Mouse (Mus musculus) forebrain, postnatal 0 days (tissue): ENCODE measurements around the gene Fam107b. TPM values are rescaled to one million over a fixed set of nuclear protein-coding genes. Genes with fewer than 3 reads are reported as not detected.

Source experiments
- ATAC-seq: fragments of 200-750 bp; cut with Nextera tagmentation; 2 replicates; pipeline ENCODE4 v1.8.0; 2017; ENCODE audit warnings: mild to moderate bottlenecking, moderate library complexity
- DNase-seq: peaks from one replicate; pipeline ENCODE4 v3.0.0-alpha.2; 2015
- H3K27ac ChIP-seq: fragments of 300-500 bp; sonication (generic); 2 replicates; pipeline ENCODE4 v1.5.1; 2014; ENCODE audit warnings: low read depth, mild to moderate bottlenecking, antibody characterized with exemption, low read length, moderate library complexity, mixed read lengths
- H3K27me3 ChIP-seq: fragments of 300-500 bp; sonication (generic); 2 replicates; pipeline ENCODE4 v1.6.1; 2014; ENCODE audit warnings: mild to moderate bottlenecking, low read length, mixed read lengths; ENCODE audit not compliant: insufficient read depth
- H3K36me3 ChIP-seq: fragments of 300-500 bp; sonication (generic); 2 replicates; pipeline ENCODE4 v1.6.1; 2014; ENCODE audit warnings: mild to moderate bottlenecking, moderate library complexity; ENCODE audit not compliant: insufficient read depth
- H3K4me1 ChIP-seq: fragments of 300-500 bp; sonication (generic); 2 replicates; pipeline ENCODE4 v1.6.1; 2014; ENCODE audit warnings: antibody characterized with exemption; ENCODE audit not compliant: insufficient read depth
- H3K4me2 ChIP-seq: fragments of 300-500 bp; sonication (generic); 2 replicates; pipeline ENCODE4 v1.6.1; 2014; ENCODE audit warnings: low read depth, mild to moderate bottlenecking, moderate library complexity
- H3K4me3 ChIP-seq: fragments of 300-500 bp; sonication (generic); 2 replicates; pipeline ENCODE4 v1.5.1; 2014; ENCODE audit warnings: low read depth, low read length, mixed read lengths
- H3K9ac ChIP-seq: fragments of 300-500 bp; sonication (generic); 2 replicates; pipeline ENCODE4 v1.6.1; 2014; ENCODE audit warnings: mild to moderate bottlenecking
- H3K9me3 ChIP-seq: fragments of 300-500 bp; sonication (generic); 2 replicates; pipeline ENCODE4 v1.6.1; 2016; ENCODE audit warnings: low read length
- CTCF ChIP-seq: sonication (generic); IDR thresholded peaks from 2 replicates; pipeline ENCODE4 v1.5.1; 2016; ENCODE audit warnings: antibody characterized with exemption, control low read depth, low read depth
- WGBS: fragments of 180-500 bp; shearing (Covaris S2); extraction: QIAGEN DNeasy Blood & Tissue Kit; methylation state at CpG from one replicate; pipeline ENCODE4 v1.1.7; 2014; 5-methylcytosine and 5-hydroxymethylcytosine counted together
- polyA plus RNA-seq: library from polyadenylated mRNA; unstranded; fragments of >200 nt; fragmentation: Nextera tagmentation; extraction: Ambion mirVana; gene quantifications from 2 replicates; pipeline ENCODE4 v1.2.1, GENCODE M21; 2015
- total RNA-seq: library from RNA; depleted of rRNA; stranded (reverse); fragments of >200 nt; gene quantifications from 2 replicates; pipeline ENCODE4 v1.2.3, GENCODE M21; 2014

Fam107b gene
- total and polyA plus RNA-seq, 2 experiments from 2014 or later = 31.2 to 63.4 TPM

DNA sequence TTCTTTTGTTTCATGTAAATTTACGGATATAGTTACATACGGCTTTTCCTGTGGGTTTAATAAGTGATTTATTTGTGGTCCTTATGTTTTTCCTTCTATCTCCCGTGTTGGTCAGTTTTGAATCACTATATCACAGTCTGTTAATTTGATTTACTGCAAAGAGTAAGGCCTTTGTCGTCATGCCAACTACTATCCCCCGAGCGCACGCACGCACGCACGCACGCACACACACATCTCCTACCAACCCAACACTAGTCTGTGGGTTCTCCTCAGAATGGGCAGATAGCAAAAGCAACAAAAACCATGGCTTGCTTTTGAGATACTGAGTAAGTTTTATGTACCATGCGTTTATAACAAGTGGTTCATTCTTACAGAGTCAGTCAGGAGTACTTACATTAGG, 168.4 kb downstream of the Fam107b start:
- H3K27me3 ChIP-seq = no peaks in the 10 kb centered on the region
- no peak for DNase-seq
- no peak overlapping the region for H3K9ac ChIP-seq
- no peaks in the 10 kb centered on the region for H3K36me3 ChIP-seq
- H3K4me3 ChIP-seq = no peak overlapping the region
- TF ChIP-seq CTCF = no peak
- no peak overlapping the region for H3K27ac ChIP-seq
- no peak overlapping the region for H3K4me2 ChIP-seq
- ATAC-seq = no peak
- WGBS = 73% methylated on average over 12 of the region's 12 CpGs
- H3K4me1 ChIP-seq = peaks cover 11% of the 10 kb centered on the region
- no peaks in the 10 kb centered on the region for H3K9me3 ChIP-seq

DNA sequence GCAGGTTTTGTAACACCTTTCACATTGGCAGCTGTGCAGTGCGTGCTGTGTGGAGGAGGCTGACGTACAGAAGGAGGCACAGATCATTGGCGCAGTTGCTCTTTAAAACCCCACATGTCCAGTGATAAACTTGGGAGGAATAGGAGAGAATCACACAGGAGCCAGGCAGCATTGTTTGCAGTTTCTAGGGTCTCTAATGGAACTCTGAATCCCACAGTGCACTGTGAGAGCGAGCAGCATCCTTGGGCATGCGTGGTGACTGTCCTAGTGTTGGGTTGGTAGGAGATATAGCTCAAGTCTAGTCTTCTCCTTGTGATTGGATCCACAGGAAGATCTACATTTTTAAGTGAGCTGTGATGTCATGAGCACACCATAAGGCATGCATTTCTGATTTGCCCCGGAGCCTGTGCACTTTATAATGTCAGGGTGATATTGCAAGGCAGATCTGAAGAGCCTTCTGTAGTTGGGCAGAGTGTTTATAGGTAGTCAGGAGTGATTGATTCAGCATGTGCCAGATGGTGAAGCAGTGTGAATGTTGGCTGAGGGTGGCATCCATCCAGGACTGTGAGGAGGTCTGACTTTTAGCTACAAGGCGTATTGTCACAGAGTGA, 169.2 kb downstream of the Fam107b start:
- no peak overlapping the region for H3K4me2 ChIP-seq
- peak; percentile 66 for DNase-seq
- H3K4me1 ChIP-seq = peaks cover 11% of the 10 kb centered on the region
- no peaks in the 10 kb centered on the region for H3K36me3 ChIP-seq
- no peak for TF ChIP-seq CTCF
- H3K4me3 ChIP-seq = no peak overlapping the region
- peak overlapping the region; percentile 21; the same call in 1 of the 2 replicates for H3K27ac ChIP-seq
- H3K9ac ChIP-seq = no peak overlapping the region
- no peaks in the 10 kb centered on the region for H3K27me3 ChIP-seq
- 61% methylated on average over 7 of the region's 7 CpGs for WGBS
- ATAC-seq = peak; percentile 76
- no peaks in the 10 kb centered on the region for H3K9me3 ChIP-seq

- ATAC-seq (no peak), DNase-seq (no peak)
- Histone ChIP-seq H3K9me3 (no peaks in the 10 kb centered on the region), H3K9ac (no peak overlapping the region), H3K4me2 (no peak overlapping the region), H3K4me1 (peaks cover 11% of the 10 kb centered on the region), H3K4me3 (no peak overlapping the region), H3K36me3 (no peaks in the 10 kb centered on the region), H3K27me3 (no peaks in the 10 kb centered on the region), H3K27ac (no peak overlapping the region)
- 80% methylated on average over 3 of the region's 3 CpGs for WGBS
- no peak for TF ChIP-seq CTCF
Observed at GRCm38 (mm10) chr2:3740256-3740655, 170.0 kb downstream of the Fam107b start.

- no peaks in the 10 kb centered on the region for H3K27me3 ChIP-seq
- no peak overlapping the region for H3K4me3 ChIP-seq
- no peaks in the 10 kb centered on the region for H3K36me3 ChIP-seq
- DNase-seq (no peak), ATAC-seq (no peak)
- peaks cover 11% of the 10 kb centered on the region for H3K4me1 ChIP-seq
- no peak overlapping the region for H3K9ac ChIP-seq
- 87% methylated on average over 4 of the region's 4 CpGs for WGBS
- TF ChIP-seq CTCF = no peak
- H3K9me3 ChIP-seq = no peaks in the 10 kb centered on the region
- no peak overlapping the region for H3K4me2 ChIP-seq
- no peak overlapping the region for H3K27ac ChIP-seq
Observed at GRCm38 (mm10) chr2:3740670-3741069, 170.4 kb downstream of the Fam107b start.

- no peak overlapping the region for H3K9ac ChIP-seq
- 20% methylated on average over 6 of the region's 6 CpGs for WGBS
- peak; percentile 40 for DNase-seq
- H3K9me3 ChIP-seq = no peaks in the 10 kb centered on the region
- ATAC-seq = peak; percentile 50; the same call in 1 of the 2 replicates
- no peaks in the 10 kb centered on the region for H3K27me3 ChIP-seq
- H3K4me1 ChIP-seq = peaks cover 11% of the 10 kb centered on the region
- no peaks in the 10 kb centered on the region for H3K36me3 ChIP-seq
- H3K4me2 ChIP-seq = no peak overlapping the region
- no peak overlapping the region for H3K27ac ChIP-seq
- no peak for TF ChIP-seq CTCF
- H3K4me3 ChIP-seq = no peak overlapping the region
Observed at GRCm38 (mm10) chr2:3742519-3742918, 172.2 kb downstream of the Fam107b start.

DNA sequence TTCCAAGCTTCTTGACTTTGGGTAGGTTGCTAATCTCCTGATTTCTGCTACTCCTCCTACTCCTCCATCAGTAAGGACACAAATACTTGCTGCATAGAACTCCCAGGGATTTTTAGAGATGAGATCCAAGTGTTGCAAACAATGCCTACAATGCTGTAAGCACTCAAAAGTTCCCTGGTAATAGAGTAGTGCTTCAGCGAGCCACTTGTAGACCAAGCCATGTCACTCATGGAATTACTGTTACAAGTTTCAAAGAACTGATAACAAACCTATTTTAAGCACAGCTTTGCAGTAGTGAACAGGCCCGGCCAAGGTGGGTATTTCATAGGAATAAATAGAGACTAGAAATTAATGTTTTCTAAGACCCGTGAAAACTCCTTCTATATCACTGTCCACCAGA, 174.8 kb downstream of the Fam107b start:
- WGBS = 70% methylated on average over 3 of the region's 3 CpGs
- no peaks in the 10 kb centered on the region for H3K36me3 ChIP-seq
- H3K4me1 ChIP-seq = peaks cover 4% of the 10 kb centered on the region
- H3K4me3 ChIP-seq = no peak overlapping the region
- H3K27ac ChIP-seq = no peak overlapping the region
- no peak overlapping the region for H3K9ac ChIP-seq
- no peaks in the 10 kb centered on the region for H3K27me3 ChIP-seq
- no peak for ATAC-seq
- no peak for DNase-seq
- H3K4me2 ChIP-seq = no peak overlapping the region
- no peak for TF ChIP-seq CTCF
- no peaks in the 10 kb centered on the region for H3K9me3 ChIP-seq

DNA sequence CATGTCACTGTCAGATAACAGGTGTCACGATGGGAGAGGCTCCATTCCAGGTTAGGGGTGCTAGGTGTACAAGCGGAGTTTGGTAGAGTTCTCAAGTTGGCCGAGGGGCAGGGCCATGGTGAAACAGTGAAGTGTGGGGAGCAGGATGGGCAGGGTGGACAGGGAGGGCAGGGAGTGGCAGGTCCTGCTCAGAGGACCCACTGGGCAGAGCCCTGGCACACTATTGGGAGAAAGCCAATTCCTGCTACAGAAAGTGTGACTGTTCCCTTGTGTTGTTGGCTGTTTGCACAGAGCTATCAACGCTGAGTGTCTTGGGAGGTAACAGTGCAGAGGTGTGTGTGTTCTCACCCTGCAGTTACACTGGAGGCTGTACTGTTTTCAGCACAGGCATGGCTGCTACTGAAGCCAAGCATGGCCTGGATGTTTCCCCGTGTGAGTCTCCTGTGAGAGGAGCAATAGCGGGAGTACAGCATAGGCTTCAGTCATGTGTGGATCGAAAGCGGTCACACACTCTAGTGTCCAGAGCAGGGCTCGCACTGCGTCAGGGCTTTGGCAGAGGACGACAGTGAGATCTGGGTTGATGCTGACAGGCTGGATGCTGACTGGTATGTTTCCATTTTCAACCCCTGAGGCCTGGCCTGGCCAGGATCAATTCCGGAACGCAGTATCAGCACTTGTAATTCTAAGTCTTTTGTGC, 175.8 kb downstream of the Fam107b start:
- Histone ChIP-seq H3K4me1 (no peaks in the 10 kb centered on the region), H3K27ac (no peak overlapping the region), H3K27me3 (no peaks in the 10 kb centered on the region), H3K36me3 (no peaks in the 10 kb centered on the region), H3K4me2 (no peak overlapping the region), H3K4me3 (no peak overlapping the region), H3K9ac (no peak overlapping the region), H3K9me3 (no peaks in the 10 kb centered on the region)
- ATAC-seq (no peak), DNase-seq (no peak)
- WGBS = 85% methylated on average over 13 of the region's 13 CpGs
- TF ChIP-seq CTCF = no peak
